Mouse (Mus musculus) regulatory T cell (primary cell): ENCODE measurements around the gene Echs1.

Experiments used
- in situ Hi-C: fragments of 300-600 bp; cut with MboI, MseI; formaldehyde crosslinking; loops from one replicate; pipeline ENCODE4 v1.15.1; 2025; ENCODE audit warnings: high pct_unique_total_duplicates

The Echs1 gene

DNA sequence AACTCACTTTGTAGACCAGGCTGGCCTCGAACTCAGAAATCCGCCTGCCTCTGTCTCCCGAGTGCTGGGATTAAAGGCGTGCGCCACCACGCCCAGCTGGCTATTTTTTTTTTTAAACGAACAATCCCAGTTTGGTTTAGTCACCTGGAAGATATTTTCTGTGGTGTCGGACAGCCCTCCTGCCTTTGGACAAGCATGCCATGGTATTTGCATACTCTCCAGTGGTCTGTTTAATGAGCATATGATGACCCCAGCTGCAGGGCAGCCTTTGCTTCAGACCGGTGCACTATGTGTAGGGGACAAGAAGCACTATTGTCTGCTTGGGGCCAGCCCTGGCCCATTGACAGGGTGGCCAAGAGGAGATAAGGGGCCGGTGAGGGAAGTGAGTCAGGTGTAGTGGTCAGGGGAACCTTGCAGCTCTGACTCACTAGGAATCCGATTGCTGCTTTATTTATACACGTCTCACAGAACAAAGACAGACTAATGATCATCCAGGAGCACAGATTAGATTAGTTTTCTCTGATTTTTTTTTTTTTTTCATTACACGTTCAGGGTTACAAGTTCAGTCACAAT is 5.1 kb upstream of the Echs1 start:
- in situ Hi-C loops: loop anchor here (5.0 kb wide), 1 partner anchor 84 kb away; the partner anchor contains the start of genes Tubgcp2 and Zfp511

DNA sequence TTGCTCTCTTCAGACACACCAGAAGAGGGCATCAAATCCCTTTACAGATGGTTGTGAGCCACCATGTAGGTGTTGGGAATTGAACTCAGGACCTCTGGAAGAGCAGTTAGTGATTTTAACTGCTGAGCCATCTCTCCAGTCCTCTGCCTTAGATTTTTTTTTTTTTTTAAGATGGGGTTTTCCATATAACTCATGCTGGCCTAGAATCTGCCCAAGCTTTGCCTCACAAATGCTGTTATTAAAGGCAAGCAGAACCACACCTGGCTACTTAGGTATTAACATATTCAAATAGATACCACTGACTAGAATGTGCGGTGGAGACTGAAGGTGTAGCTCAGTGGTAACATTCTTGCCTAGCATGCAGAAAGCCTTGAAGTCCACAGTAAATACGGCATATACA is 4.2 kb upstream of the Echs1 start:
- in situ Hi-C loops: loop anchor here (5.0 kb wide), 1 partner anchor 83 kb away; the partner anchor contains the start of genes Tubgcp2 and Zfp511

DNA sequence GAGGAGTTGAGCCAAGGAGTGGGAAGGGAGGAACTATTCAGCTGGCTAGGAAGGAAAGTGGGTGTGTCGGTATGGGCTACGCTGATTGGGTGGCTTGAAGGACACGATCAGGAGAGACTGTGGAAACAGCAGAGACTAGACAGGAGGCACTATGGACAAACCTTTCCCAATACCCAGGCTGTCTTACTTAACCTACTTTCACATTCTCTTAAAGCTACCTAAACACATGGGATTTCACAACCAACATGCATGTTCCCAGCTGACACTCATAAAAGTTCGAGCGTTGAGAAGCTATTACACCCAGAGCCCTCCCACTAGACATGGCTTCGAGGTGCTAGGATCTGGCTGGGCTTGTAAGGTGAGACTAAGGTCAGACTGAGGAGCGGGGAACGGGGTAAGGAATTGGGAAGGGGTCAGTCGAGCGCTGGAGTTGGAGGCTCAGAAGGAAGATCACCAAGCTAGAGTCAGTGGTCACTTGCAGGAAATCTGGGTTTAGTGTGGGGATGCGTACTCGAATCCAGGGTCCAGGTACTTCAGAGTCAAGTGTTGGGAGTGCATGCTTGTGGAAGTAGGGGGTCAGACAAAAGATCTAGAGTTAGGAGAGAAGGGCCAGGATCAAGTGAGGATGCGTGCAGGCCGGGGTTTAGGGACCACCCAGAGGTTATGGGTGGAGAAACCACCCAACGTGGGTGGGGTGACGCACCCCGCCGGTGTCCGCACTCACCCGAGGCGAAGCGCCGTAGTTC is 520 bp downstream of the Echs1 start, which contains the start of gene Paox:
Gene Paox, plus strand, starts transcription at position 217 of the 746 bp plus-strand sequence.
- in situ Hi-C loops: no loop called here

DNA sequence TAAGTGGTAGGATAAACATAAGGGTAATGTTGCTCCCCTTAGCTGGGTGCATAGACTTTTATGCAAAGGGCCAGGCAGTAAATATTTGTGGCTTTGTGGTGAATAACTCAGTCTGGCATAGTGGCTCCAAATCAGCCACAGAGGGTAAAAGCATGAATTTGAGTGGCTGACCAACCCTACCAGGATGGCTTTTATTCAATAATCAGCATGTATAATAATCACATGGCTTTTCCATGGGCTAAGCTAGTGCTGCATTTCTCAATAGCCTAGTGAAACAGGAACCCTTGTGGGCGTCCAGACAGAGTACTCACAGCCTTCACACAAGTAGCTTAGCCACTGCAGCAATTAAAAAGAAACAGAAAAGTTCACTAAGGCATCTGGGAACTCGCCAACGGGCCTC is 4.3 kb downstream of the Echs1 start:
- in situ Hi-C loops: no loop called here

DNA sequence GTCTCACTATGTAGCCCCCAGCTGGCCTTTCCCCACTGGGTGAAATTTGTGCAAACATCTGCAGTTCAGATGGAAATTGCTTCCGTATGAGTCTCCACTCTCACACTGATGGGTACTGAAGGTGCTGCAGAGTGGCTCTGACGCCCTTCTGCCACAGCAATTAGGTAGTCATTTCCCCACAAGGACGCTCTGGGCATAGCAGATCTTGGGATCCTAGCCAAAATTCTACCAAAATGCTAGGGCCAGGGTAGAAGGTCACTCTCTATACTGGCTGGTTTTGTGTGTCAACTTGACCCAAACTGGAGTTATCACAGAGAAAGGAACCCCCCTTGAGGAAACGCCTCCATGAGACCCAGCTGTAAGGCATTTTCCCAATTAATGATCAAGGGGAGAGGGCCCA is 12.3 kb downstream of the Echs1 start:
- in situ Hi-C loops: no loop called here

DNA sequence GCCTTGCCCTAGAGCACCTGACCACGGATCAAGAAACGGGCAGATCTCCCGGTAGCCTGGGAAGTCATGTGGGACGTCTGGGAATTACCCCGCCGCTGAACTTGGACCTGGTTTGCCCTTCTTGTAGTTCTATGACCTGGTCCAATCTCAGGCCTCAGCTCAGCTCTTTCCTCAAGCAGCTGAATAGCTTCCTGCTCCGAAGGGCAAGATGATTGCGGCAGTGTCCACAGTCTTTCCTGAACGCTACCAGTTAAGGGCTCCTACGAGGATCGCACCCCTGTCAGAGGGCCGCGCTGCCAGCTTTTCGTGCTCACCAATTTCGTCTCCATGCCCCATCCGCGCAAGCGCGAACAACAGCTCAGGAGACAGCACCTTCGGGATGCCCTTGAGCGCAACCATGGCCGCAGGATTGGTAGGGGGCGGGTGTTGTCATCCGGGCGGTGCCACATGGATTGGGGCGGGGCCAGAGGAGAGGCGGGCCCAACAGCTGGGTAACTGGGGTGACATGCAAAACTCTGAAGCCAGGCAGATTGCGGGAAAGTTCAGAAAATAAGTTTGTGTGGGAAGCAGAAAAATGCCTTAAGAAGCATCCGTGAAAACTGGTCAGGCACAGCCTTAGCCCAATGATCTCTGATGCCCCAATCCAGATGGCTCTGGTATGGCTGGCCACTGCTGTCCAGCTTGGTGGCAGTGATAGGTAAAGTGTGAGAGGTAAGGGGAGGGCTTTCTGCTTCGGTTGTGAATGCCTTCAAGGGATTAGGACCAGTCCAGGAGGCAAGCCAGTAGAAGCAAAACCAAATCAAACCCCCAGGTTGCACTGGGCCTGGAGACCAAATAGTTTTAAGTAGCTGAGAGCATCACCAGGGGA is 14.0 kb downstream of the Echs1 start, which contains the start of gene Fuom:
Gene Fuom, minus strand, starts transcription at position 449 of the 868 bp plus-strand sequence.
- in situ Hi-C loops: no loop called here

DNA sequence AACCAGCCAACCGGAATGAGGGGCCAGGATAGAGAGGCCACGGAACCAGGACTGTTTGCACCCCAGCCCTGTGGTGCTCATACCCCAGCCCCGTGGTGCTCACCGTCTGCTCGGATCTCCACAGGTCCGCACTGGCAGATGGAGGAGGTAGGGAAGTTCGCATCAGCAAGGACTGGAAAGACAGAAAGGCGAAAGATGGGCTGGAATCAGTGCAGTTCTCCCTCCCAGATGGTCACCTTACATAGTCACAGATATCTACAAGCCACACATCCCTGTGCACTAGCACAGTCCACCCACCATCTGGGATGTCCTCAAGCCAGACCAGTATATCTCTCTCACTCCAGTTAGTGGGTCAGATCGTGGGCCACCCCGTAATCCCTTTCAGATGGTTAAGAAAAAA is 14.8 kb downstream of the Echs1 start:
- in situ Hi-C loops: no loop called here

DNA sequence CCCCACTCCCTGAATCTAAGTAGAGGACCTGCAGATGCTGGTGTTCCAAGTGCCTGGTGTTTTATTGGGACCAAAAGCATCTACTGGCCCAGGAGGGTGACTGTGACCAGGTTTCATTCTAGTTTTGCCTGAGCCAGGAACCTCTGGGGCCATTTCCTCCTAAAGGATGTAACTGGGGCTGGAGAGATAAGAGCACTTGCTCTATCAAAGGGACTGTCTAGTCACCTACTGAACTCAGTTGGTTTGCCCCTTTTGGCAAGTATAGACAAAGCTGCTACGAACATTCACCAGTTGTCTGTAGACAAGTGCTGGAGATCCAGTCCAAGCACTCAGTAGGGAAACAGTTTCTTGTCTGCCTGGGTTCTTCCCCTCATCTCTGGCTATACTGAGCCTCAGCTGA is 17.8 kb downstream of the Echs1 start:
- in situ Hi-C loops: no loop called here

DNA sequence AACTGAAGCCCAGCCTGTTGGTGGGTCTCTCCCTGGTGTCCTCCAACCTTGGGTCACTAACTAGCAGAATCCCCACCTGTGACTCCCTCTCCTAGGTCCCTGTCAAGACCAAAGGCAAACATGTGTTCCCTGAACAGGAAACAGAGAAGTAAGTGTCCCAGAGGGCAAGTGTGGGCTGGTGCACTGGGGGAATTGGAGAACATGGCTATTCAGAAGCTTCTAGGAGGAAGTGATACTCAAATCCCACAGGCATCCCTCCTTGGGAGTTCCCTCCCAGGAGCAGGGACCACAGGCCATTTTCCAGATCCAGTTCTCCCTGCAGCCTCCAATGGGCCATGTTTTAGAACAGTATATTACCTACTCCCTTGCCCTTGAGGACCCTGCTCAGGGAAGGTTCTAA is 20.2 kb downstream of the Echs1 start:
- in situ Hi-C loops: no loop called here

DNA sequence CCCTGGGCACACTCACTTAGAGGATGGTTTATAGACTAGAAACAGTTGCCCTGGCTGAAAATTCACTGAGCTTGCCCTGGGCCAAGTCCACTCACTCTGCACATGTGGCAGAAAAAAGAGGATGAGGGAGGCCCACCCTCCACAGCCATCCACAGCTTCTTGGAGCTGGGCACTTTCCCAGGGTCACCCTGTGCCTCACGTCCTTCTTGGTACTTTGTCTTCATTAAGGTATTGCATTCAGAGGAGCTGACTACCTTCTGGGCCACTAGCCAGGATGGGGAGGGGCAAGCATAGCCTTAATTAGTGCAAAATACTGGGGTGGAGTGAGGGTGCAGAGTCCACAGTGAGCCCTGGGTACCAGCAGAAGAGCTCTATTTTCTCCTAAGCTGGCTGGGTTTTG is 20.7 kb downstream of the Echs1 start:
- in situ Hi-C loops: no loop called here

DNA sequence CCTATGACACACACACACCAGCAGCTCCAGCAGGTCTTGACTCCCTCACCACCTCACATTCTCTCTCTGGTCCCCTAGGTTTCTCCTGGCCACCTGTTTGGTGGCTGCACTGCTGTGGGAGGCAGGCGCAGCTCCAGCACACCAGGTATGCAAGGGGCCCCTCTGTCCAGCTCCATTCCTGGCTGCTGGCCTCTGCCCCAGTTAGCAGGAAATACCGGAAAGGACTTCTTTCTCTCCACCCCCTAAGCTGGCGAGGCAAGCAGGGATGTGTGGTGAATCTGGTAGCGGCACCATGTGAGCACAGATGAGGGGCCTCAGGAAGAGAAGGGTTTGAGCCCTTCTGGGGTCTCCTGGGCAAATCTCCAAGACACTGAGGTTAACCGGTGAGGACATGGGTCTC is 21.3 kb downstream of the Echs1 start:
- in situ Hi-C loops: no loop called here

DNA sequence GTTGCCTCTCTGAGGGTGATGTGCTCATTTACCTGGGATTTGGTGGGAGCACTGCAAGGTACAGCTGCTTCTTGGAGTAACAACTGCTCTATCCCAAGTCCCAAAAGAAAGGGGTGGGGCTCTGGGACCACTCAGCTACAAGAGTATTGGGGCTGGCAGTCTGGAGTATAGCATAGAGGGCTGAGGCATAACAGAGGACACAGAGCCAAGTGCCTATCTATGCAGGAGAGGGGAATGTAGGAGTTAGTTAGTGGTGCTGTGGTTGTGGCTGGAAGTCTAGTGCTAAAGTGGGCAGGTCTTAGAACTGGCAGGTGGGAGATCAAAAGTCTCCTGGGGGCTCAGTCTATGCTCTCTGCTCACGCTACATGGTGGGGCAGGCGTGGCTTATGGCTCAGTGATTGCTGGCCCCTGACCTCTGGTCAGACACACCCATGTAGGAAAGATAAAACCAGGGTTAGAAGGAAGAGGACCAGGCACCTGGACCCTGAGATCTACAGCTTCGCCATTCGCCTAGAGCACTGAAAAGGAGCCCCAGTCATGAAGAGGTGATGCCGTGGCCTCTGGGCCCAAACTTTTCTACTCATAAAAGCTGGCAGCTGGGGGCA is 23.2 kb downstream of the Echs1 start, which contains the start of gene Prap1:
Gene Prap1, plus strand, starts transcription at position 472 of the 605 bp plus-strand sequence.
- in situ Hi-C loops: no loop called here

DNA sequence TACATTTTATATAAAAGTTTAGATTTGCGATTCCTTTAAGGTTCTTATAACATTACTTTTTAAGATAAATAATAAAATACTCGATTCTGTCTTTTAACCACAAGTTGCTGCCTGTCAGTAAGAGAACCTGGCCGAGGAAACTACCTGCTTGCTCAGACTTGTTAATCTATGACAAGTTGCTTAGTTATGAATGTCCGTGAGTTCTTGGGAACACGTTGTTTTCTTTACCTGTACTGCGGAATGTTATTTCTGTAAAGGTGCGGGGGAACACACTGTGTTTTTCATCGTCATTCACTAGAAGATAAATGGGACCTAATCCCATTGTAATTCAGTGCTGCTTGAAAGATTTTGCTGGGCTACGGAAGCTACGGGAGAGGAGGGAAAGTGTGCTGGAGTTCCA is 25.7 kb downstream of the Echs1 start:
- in situ Hi-C loops: no loop called here

DNA sequence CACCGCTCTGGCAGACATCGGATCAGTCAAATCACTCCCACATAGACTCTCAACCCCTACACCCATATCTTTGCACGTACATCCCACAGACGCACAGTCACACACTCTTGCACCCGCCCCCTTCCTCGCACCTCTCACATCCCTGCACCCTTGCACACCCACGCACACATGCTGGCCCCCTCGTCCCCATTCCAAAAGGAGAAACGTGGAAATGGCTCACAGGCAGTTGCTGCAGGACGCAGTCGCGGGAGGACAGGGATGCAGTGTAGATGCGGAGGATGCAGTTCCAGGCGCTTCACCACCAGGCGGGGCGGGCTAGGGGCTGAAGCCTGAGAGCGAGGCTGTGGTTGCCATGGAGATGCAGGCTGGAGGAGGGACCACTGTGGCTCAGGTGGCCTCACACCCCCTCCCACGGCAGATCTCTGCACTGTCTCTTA is 34.0 kb downstream of the Echs1 start, which contains the start of gene Caly:
Gene Caly, minus strand, starts transcription at position 307 of the 437 bp plus-strand sequence.
- in situ Hi-C loops: loop anchor here (5.0 kb wide), 1 partner anchor 60 kb away; no protein-coding TSS in a partner anchor

DNA sequence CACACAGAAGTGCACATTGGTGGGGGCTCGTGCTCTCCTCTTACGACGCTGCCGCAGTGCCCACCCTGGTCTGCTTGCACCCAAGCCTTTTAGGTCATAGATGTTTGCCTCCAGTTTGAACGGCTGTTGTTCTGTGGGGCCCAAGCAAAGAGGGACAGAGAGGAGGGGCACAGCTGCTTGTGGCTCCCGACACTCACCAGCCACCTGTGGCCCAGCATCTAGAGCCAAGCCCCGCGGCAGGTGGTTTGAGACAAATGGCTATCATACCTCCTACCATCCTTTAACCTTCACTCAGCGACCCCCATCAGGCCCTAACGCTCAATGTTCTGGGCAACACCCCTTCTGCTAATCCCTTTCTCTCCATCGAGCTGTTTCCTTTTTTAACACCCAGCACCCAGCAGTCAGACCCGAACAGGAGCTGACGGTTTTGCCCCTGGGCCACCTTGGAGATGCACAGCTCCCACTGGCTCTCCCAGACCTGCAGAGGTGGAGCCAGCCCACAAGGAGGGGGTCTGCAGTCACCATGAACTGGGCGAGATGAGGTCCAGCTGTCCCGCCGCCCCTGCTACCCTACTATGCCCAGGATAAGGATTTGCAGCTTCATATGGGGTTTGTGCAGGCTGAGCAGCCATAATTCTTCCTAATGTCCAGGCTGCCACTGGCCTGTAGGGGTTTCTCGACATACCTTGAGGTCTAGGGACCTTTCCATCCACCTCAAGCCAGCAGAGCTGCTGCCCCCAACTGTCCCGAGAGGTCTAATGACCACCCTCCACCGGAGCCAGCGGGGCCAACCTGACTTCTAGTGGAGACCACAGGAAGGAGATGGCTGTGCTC is 34.7 kb downstream of the Echs1 start:
- in situ Hi-C loops: loop anchor here (5.0 kb wide), 1 partner anchor 61 kb away; no protein-coding TSS in a partner anchor

DNA sequence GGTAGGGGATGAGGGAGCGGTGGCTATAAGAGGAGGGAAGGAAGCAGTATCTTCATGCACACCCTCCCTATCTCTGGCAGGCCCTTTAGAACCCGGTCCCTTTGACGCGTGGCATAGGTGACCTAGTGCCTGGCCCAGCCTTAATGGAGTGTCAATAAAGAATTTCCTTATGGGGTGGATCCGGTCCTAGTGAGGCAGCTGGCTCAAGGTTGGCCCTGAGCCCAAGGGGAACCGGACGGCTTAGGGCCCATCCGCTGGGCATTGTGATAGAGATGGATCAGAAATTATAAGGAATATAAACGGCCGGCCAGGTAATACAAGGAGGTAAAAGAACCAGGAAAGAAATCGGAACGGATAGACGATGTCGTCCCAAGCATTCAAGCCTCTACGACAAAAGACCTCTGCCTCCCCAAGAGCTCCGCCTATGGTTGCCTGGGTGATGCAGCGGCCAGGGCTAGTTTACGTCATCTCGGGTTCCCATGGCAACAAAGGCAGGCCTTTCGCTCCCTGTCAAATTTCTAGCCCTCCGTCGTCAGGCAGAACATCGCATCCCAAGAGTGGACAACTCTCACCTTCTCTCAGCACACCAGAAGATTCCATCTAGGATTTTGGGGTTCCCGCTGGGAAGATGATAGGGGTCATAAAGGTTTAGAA is 35.6 kb downstream of the Echs1 start:
- in situ Hi-C loops: loop anchor here (5.0 kb wide), 1 partner anchor 62 kb away; no protein-coding TSS in a partner anchor

DNA sequence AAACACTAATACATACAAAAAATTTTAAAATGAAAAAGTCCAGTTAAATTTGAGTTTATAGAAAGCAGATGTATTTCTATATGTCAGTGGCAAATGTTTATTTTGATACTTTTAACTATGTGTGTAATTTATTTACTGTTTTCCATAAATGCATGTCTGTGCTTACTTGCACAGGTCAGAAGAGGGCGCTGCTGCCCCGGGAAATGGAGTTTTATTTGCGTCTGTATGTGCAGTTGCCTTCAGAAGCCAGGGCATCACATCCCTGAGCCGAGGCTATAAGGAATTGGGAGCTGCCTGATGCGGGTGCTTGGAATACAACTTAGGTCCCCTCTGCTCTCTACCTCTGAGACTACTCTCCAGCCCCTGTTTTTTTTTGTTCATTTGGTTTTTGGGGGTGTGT is 37.6 kb downstream of the Echs1 start:
- in situ Hi-C loops: no loop called here

DNA sequence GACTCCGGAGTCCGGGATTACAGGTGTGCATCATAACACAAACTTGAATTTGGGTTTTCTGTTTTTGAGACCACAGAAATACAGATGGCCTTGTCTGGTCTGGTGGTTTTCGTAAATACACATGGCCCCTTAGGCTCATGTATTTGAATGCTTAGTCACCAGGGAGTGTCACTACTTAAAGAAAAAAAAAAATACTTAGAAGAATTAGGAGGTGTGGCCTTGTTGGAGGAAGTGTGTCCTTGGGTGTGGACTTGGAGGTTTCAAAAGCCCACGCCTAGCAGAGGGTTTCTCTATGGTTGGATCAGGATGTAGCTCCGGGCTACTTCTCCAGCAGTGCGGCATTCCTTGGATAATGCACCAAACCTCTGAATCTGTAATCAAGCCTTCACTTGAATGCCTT is 38.6 kb downstream of the Echs1 start:
- in situ Hi-C loops: no loop called here

DNA sequence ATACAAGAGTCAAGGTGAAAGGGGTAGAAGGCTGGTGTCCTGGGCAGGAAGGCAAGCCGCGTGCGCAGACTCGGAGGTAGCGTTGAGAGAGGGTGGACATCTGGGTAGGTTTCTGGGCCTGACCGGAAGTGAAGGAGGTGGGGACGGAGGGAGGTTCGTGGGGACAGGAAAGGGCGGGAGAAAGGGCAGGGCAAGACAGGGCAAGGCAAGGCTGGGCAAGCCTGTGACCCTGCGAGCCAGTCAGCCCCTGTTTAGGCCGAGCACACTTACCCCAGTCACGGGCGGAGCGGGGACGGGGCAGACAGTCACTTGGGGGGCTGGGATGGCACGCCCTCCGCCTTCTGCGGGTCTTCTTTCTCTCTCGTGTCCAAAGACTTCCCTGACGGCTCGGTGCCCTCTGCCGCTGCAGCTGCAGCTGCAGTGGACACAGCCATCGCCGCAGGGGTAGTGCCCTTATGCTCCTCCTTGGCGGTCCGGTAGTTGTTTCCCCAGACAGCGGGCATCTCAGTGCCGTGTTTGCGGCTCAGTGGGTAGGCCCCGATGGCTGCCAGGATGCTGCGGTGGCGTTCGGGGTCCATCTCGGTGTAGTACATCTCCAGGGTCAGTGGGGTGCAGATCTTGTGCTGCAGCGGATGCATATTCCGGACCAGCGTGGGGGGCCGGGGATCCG is 46.1 kb downstream of the Echs1 start:
- in situ Hi-C loops: no loop called here
